Mouse (Mus musculus) layer of hippocampus, adult 9-10 months (tissue): ENCODE data around the gene Map3k3.
"Not testable (repeated sequence)": the region's sequence is repeated elsewhere in the genome, so short reads cannot be mapped to it uniquely, and the experiment has no call there.

Experiments
- DNase-seq: peaks from one replicate; pipeline ENCODE4 v3.0.0; 2022; ENCODE audit warnings: low spot score

Gene Map3k3

GRCm38 (mm10) chr11:106193371-106194154 lies 109.2 kb downstream of the Map3k3 start:
- DNase-seq, result peak; percentile 79

- no peak for DNase-seq
Measured at GRCm38 (mm10) chr11:106194155-106194541, 109.7 kb downstream of the Map3k3 start.

GRCm38 (mm10) chr11:106194891-106195290 lies 110.5 kb downstream of the Map3k3 start:
- DNase-seq, result no peak

GRCm38 (mm10) chr11:106195341-106195740 lies 110.9 kb downstream of the Map3k3 start:
- no peak for DNase-seq

- no peak for DNase-seq
Measured at GRCm38 (mm10) chr11:106198277-106198676, 113.9 kb downstream of the Map3k3 start.

- not testable (repeated sequence) for DNase-seq
Measured at GRCm38 (mm10) chr11:106199997-106200396, 115.6 kb downstream of the Map3k3 start.

- DNase-seq, result no peak
Measured at GRCm38 (mm10) chr11:106200756-106201155, 116.3 kb downstream of the Map3k3 start.

- no peak for DNase-seq
Measured at GRCm38 (mm10) chr11:106201337-106202122, 117.1 kb downstream of the Map3k3 start.

GRCm38 (mm10) chr11:106202123-106202465 lies 117.7 kb downstream of the Map3k3 start, which contains the start of gene Strada:
Gene Strada, minus strand, starts transcription at chr11:106202168.
- DNase-seq, result no peak
